Mouse (Mus musculus) adrenal gland (tissue): ENCODE measurements at regions not wholly inside any gene's neighbourhood (a gene's known extent, or its start where the extent isn't known, plus 50 kb on each side); places are given as distances from the start of the nearest gene placed in this dataset.

ENCODE experiments used
- intact Hi-C: fragments of 180-260 bp; cut with DNase I; formaldehyde crosslinking; loops from one replicate; pipeline ENCODE4 v1.15.1; 2025

- intact Hi-C loops = no loop called here
Measured at GRCm38 (mm10) chr11:19226756-19227155, 208.0 kb upstream of the Meis1 start.

GRCm38 (mm10) chr11:19227716-19228115 lies 208.9 kb upstream of the Meis1 start:
- intact Hi-C loops = no loop called here

- intact Hi-C loops = no loop called here
Measured at GRCm38 (mm10) chr11:19246390-19247114, 227.8 kb upstream of the Meis1 start.

GRCm38 (mm10) chr11:19253605-19254004 lies 234.8 kb upstream of the Meis1 start:
- intact Hi-C loops = no loop called here

- intact Hi-C loops = no loop called here
Measured at GRCm38 (mm10) chr11:19254183-19254582, 235.4 kb upstream of the Meis1 start.

GRCm38 (mm10) chr11:19257549-19257948 lies 238.8 kb upstream of the Meis1 start:
- intact Hi-C loops = no loop called here

- intact Hi-C loops = no loop called here
Measured at GRCm38 (mm10) chr11:19262832-19263231, 244.0 kb upstream of the Meis1 start.

- intact Hi-C loops = no loop called here
Measured at GRCm38 (mm10) chr11:19264798-19265671, 246.2 kb upstream of the Meis1 start.

GRCm38 (mm10) chr11:19265672-19265972 lies 246.8 kb upstream of the Meis1 start:
- intact Hi-C loops = no loop called here

- intact Hi-C loops = no loop called here
Measured at GRCm38 (mm10) chr11:19290971-19291370, 272.2 kb upstream of the Meis1 start.

- intact Hi-C loops = no loop called here
Measured at GRCm38 (mm10) chr11:19299411-19299810, 280.6 kb upstream of the Meis1 start.

GRCm38 (mm10) chr11:19306687-19307086 lies 287.9 kb upstream of the Meis1 start:
- intact Hi-C loops = no loop called here

- intact Hi-C loops = no loop called here
Measured at GRCm38 (mm10) chr11:19330685-19331239, 312.0 kb upstream of the Meis1 start.

GRCm38 (mm10) chr11:19332274-19332673 lies 313.5 kb upstream of the Meis1 start:
- intact Hi-C loops = no loop called here

- intact Hi-C loops = no loop called here
Measured at GRCm38 (mm10) chr11:19332727-19333126, 313.9 kb upstream of the Meis1 start.

- intact Hi-C loops = no loop called here
Measured at GRCm38 (mm10) chr11:19333908-19334487, 315.2 kb upstream of the Meis1 start.

GRCm38 (mm10) chr11:19335384-19335783 lies 316.6 kb upstream of the Meis1 start:
- intact Hi-C loops = no loop called here

- intact Hi-C loops = no loop called here
Measured at GRCm38 (mm10) chr11:19339721-19340317, 321.0 kb upstream of the Meis1 start.

GRCm38 (mm10) chr11:19340889-19341288 lies 322.1 kb upstream of the Meis1 start:
- intact Hi-C loops = no loop called here

GRCm38 (mm10) chr11:19341379-19341778 lies 322.6 kb upstream of the Meis1 start:
- intact Hi-C loops = no loop called here

GRCm38 (mm10) chr11:19342803-19343202 lies 324.0 kb upstream of the Meis1 start:
- intact Hi-C loops = no loop called here
